Mouse (Mus musculus): Measurements from ENCODE around the gene Mmab.

GRCm38 (mm10) chr5:114407810-114408209, 36.0 kb downstream of the Mmab start:
- no peak for TF ChIP-seq CTCF (IDR thresholded peaks at IDR 0.05; ENCODE audit: insufficient read depth, low read length)
- no peak for TF ChIP-seq POLR2A (IDR thresholded peaks at IDR 0.05; ENCODE audit: borderline replicate concordance, extremely low read depth, low read depth, low read length)
